Mouse (Mus musculus) granulocyte monocyte progenitor cell, adult 5-6 weeks (primary cell): ENCODE data around the gene Pnpla2. TPM values are rescaled to one million over a fixed set of nuclear protein-coding genes. Genes with fewer than 3 reads are reported as not detected.
"Not testable (repeated sequence)": the region's sequence is repeated elsewhere in the genome, so short reads cannot be mapped to it uniquely, and the experiment has no call there.

Experiments
- ATAC-seq: replicated peaks from 2 replicates; pipeline ENCODE4 v1.8.0; 2016; ENCODE audit warnings: mild to moderate bottlenecking, moderate TSS enrichment, inconsistent platforms; ENCODE audit not compliant: poor library complexity, severe bottlenecking
- total RNA-seq, 2 experiments: library from RNA; stranded (forward) in 1 of 2; stranded (reverse) in 1 of 2; fragments of 200-712, 200-1000 nt in 1 of 2; fragments of >200 nt in 1 of 2; fragmentation: Nextera tagmentation in 1 of 2; gene quantifications; 2 replicates each; pipeline ENCODE4 v1.2.3; 2014 to 2017

The Pnpla2 gene
- total RNA-seq, 2 experiments from 2014 or later, result 35.1 to 97.0 TPM

GRCm38 (mm10) chr7:141443081-141443821, 11.7 kb upstream of the Pnpla2 start:
- ATAC-seq, result peak; percentile 33

- peak; percentile 55 for ATAC-seq
Observed at GRCm38 (mm10) chr7:141443828-141444237, 11.2 kb upstream of the Pnpla2 start, which contains the start of gene Pidd1. Gene Pidd1, minus strand, starts transcription at chr7:141444025.

- ATAC-seq, result not testable (repeated sequence)
Observed at GRCm38 (mm10) chr7:141446374-141446773, 8.6 kb upstream of the Pnpla2 start.

GRCm38 (mm10) chr7:141447110-141447991, 7.6 kb upstream of the Pnpla2 start, which contains the start of gene Rplp2:
Gene Rplp2, plus strand, starts transcription at chr7:141447370.
- peak; percentile 79 for ATAC-seq

GRCm38 (mm10) chr7:141451928-141452327, 3.1 kb upstream of the Pnpla2 start:
- no peak for ATAC-seq

- ATAC-seq, result peak; percentile 14
Observed at GRCm38 (mm10) chr7:141453636-141454035, 1.4 kb upstream of the Pnpla2 start.

GRCm38 (mm10) chr7:141455610-141456314, 764 bp downstream of the Pnpla2 start:
- peak; percentile 34 for ATAC-seq

- no peak for ATAC-seq
Observed at GRCm38 (mm10) chr7:141456739-141457138, 1.7 kb downstream of the Pnpla2 start.

GRCm38 (mm10) chr7:141457236-141457635, 2.2 kb downstream of the Pnpla2 start:
- ATAC-seq, result no peak

- no peak for ATAC-seq
Observed at GRCm38 (mm10) chr7:141457986-141458660, 3.1 kb downstream of the Pnpla2 start.

- ATAC-seq, result no peak
Observed at GRCm38 (mm10) chr7:141458661-141459060, 3.7 kb downstream of the Pnpla2 start.

- ATAC-seq, result no peak
Observed at GRCm38 (mm10) chr7:141459301-141459711, 4.3 kb downstream of the Pnpla2 start.

GRCm38 (mm10) chr7:141460001-141460390, 5.0 kb downstream of the Pnpla2 start:
- no peak for ATAC-seq

GRCm38 (mm10) chr7:141460391-141461113, 5.6 kb downstream of the Pnpla2 start, which contains the start of gene Cracr2b:
Gene Cracr2b, plus strand, starts transcription at chr7:141461094.
- ATAC-seq, result peak; percentile 53

- peak; percentile 6; the same call in 1 of the 2 replicates for ATAC-seq
Observed at GRCm38 (mm10) chr7:141461521-141462332, 6.7 kb downstream of the Pnpla2 start.

GRCm38 (mm10) chr7:141462333-141462821, 7.4 kb downstream of the Pnpla2 start:
- ATAC-seq, result no peak

GRCm38 (mm10) chr7:141463824-141464602, 9.0 kb downstream of the Pnpla2 start:
- 0 out of 2 replicates have a peak, but pooled peaks have one; percentile 1 for ATAC-seq
